ENCODE assay signal across 14 mouse cellular contexts in the genomic region with DNA sequence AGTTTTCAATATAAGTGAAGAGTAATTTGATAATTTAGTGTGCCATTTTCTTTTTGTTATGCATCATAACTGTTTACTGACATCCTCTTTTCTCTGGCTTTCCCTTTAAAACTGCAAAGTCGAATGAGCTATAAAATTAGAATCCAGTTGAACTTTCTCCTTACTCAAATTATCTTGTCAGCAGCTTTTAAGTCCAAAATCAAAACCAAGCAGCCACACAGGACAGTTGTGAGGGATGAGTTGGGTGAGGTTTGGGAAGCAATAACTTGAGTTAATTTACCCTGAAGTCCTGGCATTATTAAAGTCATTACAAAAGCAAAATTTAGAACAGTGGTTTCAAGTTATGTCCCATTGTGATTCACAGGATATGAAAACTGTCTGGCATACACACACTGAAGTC.
"Had no signal": no experiment of that assay in that cellular context is flagged by ENCODE, and none has a peak within 500 bp of the region (broad histone marks: within the 10 kb centered on the region; RNA-seq: fewer than 3 reads in every experiment).

No protein-coding gene starts in this region.

- H3K27ac ChIP-seq: midbrain, embryonic 13.5 days; midbrain, embryonic 15.5 days; neural tube, embryonic 12.5 days; stomach, embryonic 15.5 days; stomach, postnatal 0 days had no signal

- H3K4me1 ChIP-seq: midbrain, embryonic 13.5 days; midbrain, embryonic 15.5 days; neural tube, embryonic 12.5 days had no signal

- H3K4me3 ChIP-seq: megakaryocyte, embryonic 14.5 days; midbrain, embryonic 13.5 days; midbrain, embryonic 15.5 days; neural tube, embryonic 12.5 days; stomach, embryonic 15.5 days had no signal

- H3K36me3 ChIP-seq: midbrain, embryonic 13.5 days; midbrain, embryonic 15.5 days; neural tube, embryonic 12.5 days; stomach, embryonic 15.5 days had no signal

- DNase-seq: lung, adult 18-20 months; lung, embryonic 14.5 days; lung, postnatal 10 days; lung, postnatal 4 days; right cerebral cortex, postnatal 14 days; thymus, adult 2 months; thymus, postnatal 25 days; thymus, postnatal 4 days had no signal

- H3K27me3 ChIP-seq: megakaryocyte, embryonic 14.5 days; midbrain, embryonic 13.5 days; midbrain, embryonic 15.5 days; neural tube, embryonic 12.5 days; stomach, embryonic 15.5 days had no signal
